Mouse (Mus musculus) C2C12 (cell line): ENCODE measurements around the gene Lamp1. TPM values are rescaled to one million over a fixed set of nuclear protein-coding genes. Genes with fewer than 3 reads are reported as not detected.

ENCODE experiments used
- H3K27me3 ChIP-seq: one replicate; pipeline ENCODE4 v1.6.1; 2011; ENCODE audit not compliant: control insufficient read depth, insufficient read depth, insufficient read length
- H3K36me3 ChIP-seq: one replicate; pipeline ENCODE4 v1.6.1; 2011; ENCODE audit not compliant: control insufficient read depth, insufficient read depth
- H3K4me3 ChIP-seq: one replicate; pipeline ENCODE4 v1.5.1; 2011; ENCODE audit warnings: mild to moderate bottlenecking, control low read depth; ENCODE audit not compliant: poor library complexity, insufficient read depth, severe bottlenecking
- H3K79me2 ChIP-seq: one replicate; pipeline ENCODE4 v1.6.1; 2011; ENCODE audit not compliant: control insufficient read depth, insufficient read depth
- H3K79me3 ChIP-seq: one replicate; pipeline ENCODE4 v1.6.1; 2011; ENCODE audit warnings: low read depth, control low read depth
- H3ac ChIP-seq: one replicate; pipeline ENCODE3; 2011; ENCODE audit warnings: low read depth; ENCODE audit not compliant: control insufficient read depth, insufficient read length
- CEBPB ChIP-seq: IDR thresholded peaks from one replicate; pipeline ENCODE4 v1.6.1; 2011; ENCODE audit warnings: low read depth, mild to moderate bottlenecking, control low read depth, moderate library complexity
- CTCF ChIP-seq: IDR thresholded peaks from one replicate; pipeline ENCODE4 v1.5.1; 2011; ENCODE audit not compliant: control insufficient read depth, insufficient read depth, insufficient read length
- FOSL1 ChIP-seq: IDR thresholded peaks from one replicate; pipeline ENCODE4 v1.8.0; 2011; ENCODE audit warnings: mild to moderate bottlenecking, low read length; ENCODE audit not compliant: poor library complexity, insufficient read depth, severe bottlenecking
- MAX ChIP-seq: IDR thresholded peaks from one replicate; pipeline ENCODE4 v1.6.1; 2011; ENCODE audit warnings: mild to moderate bottlenecking, control low read depth
- MYOD1 ChIP-seq: IDR thresholded peaks from one replicate; pipeline ENCODE4 v1.6.1; 2011; ENCODE audit warnings: low read depth; ENCODE audit not compliant: control insufficient read depth, insufficient read length
- MYOG ChIP-seq: IDR thresholded peaks from one replicate; pipeline ENCODE4 v1.6.1; 2011; ENCODE audit not compliant: control insufficient read depth, insufficient read length; ENCODE audit errors: extremely low read depth
- USF1 ChIP-seq: IDR thresholded peaks from one replicate; pipeline ENCODE4 v1.6.1; 2011; ENCODE audit warnings: low read depth, mild to moderate bottlenecking, control low read depth, moderate library complexity
- polyA plus RNA-seq: library from polyadenylated mRNA; unstranded; fragments of >200 nt; fragmentation: generic; extraction: Trizol; gene quantifications from one replicate; pipeline ENCODE4 v1.2.1, GENCODE M21; 2012; ENCODE audit warnings: missing spikeins

The Lamp1 gene
- polyA plus RNA-seq, 1 experiment: 352 TPM

DNA sequence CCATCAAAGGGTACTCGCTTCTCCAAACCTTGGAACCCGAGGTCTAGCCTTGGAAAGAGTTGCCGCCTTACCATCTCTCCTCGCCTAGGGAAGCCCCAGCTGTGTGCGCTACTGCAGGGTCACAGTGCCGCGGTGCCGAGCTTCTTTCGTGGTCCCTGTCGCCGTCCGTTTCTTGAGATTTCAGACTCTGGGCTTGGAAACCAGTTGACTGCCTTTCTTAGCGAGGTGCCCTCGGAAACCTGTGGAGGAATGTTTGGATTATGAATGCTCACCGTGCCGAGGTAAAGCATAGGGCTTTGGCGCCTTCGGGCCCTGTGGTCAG lies 42.0 kb downstream of the Lamp1 start:
- H3K36me3 ChIP-seq: no peaks in the 10 kb centered on the region
- H3ac ChIP-seq: no peak overlapping the region
- H3K4me3 ChIP-seq: no peak overlapping the region
- no peaks in the 10 kb centered on the region for H3K79me2 ChIP-seq
- TF ChIP-seq MYOG: no peak
- no peak for TF ChIP-seq CTCF
- no peak for TF ChIP-seq CEBPB
- no peak for TF ChIP-seq USF1
- TF ChIP-seq MAX: no peak
- TF ChIP-seq MYOD1: no peak
- no peak for TF ChIP-seq FOSL1
- no peaks in the 10 kb centered on the region for H3K27me3 ChIP-seq
- no peaks in the 10 kb centered on the region for H3K79me3 ChIP-seq

GRCm38 (mm10) chr8:13202041-13202440 lies 43.1 kb downstream of the Lamp1 start:
- Histone ChIP-seq H3K4me3 (no peak overlapping the region), H3K27me3 (no peaks in the 10 kb centered on the region), H3K36me3 (no peaks in the 10 kb centered on the region), H3K79me3 (no peaks in the 10 kb centered on the region), H3ac (no peak overlapping the region), H3K79me2 (no peaks in the 10 kb centered on the region)
- no peak for TF ChIP-seq CTCF
- no peak for TF ChIP-seq USF1
- TF ChIP-seq FOSL1: no peak
- TF ChIP-seq MAX: no peak
- no peak for TF ChIP-seq MYOD1
- no peak for TF ChIP-seq CEBPB
- no peak for TF ChIP-seq MYOG

DNA sequence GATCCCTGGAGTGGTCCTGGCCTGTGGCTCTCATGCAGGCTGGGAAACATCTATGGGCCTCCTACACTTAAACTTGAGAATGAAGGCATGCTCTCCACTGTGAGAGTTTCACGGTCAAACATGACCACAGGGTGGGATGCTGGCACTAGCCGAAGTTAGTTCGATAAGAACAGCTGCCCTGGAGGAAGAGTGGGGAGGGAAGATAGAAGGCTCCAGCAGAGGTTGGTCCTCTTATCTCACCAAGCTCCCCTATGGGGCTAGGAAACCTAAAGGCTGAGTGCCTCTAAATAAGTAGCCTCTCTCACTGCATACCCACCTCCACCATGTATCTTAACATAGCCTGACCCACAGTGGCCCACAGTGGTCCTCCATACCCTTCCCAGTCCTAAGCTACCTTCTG lies 43.8 kb downstream of the Lamp1 start:
- Histone ChIP-seq H3K4me3 (no peak overlapping the region), H3K79me3 (no peaks in the 10 kb centered on the region), H3K27me3 (no peaks in the 10 kb centered on the region), H3K36me3 (no peaks in the 10 kb centered on the region), H3ac (no peak overlapping the region), H3K79me2 (no peaks in the 10 kb centered on the region)
- TF ChIP-seq CTCF (no peak), USF1 (no peak), FOSL1 (no peak), MYOD1 (no peak), CEBPB (no peak), MYOG (no peak), MAX (no peak)

DNA sequence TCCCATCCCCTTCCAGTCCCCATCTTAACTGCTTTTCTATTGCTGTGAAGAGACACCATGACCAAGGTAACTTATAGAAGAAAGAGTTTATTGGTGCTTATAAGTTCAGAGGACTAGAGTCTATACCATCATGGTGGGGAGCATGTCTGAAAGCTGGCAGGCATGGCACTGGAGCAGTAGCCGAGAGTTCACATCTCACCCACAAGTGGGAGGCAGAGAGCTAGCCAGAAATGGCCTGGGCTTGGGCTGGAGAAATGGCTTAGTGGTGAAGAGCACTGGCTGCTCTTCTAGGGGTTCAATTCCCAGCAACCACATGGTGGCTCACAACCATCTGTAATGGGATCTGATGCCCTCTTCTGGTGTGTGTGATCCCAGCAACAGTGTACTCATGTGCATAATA lies 44.5 kb downstream of the Lamp1 start:
- Histone ChIP-seq H3ac (no peak overlapping the region), H3K4me3 (no peak overlapping the region), H3K27me3 (no peaks in the 10 kb centered on the region), H3K36me3 (no peaks in the 10 kb centered on the region), H3K79me2 (no peaks in the 10 kb centered on the region), H3K79me3 (no peaks in the 10 kb centered on the region)
- TF ChIP-seq MYOG (no peak), MYOD1 (no peak), MAX (no peak), CEBPB (no peak), USF1 (no peak), CTCF (no peak), FOSL1 (no peak)

DNA sequence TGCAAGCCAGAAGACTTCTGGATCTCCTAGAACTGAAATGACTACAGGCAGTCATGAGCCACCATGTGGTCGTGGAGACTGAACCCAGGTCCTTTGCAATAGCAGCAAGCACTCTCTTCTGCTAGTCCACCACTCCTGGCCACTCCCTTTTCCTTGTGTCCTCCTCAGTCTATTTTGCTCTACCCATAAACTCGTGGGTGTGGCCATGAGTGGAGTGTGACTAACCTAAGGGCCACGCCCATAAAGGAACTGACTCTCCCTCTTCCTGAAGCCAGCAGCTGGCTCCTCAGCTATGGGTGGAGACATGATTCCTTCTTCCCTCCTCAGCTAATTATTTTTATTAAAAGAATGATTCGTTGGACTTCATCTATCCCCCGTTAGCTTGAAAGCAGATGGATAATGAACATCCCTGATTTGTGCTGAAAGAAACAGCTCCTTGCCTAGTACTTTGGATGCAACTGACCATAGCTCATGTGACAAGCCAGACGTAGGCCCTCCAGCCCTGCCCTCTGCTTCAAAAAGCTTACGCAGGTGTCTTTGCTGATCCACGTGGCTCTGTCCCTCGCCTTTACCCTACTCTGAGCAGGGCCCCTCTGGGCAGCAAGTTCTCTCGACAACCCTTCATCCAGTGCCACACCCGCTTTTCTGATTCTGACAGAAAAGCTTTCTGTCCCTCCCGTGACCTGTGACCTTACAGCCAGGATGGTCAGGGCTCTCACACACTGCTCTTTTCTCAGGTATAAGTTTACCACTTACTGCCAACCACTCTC lies 45.6 kb downstream of the Lamp1 start:
- Histone ChIP-seq H3K4me3 (no peak overlapping the region), H3ac (no peak overlapping the region), H3K79me2 (no peaks in the 10 kb centered on the region), H3K79me3 (no peaks in the 10 kb centered on the region), H3K27me3 (no peaks in the 10 kb centered on the region), H3K36me3 (no peaks in the 10 kb centered on the region)
- TF ChIP-seq MYOD1 (no peak), USF1 (no peak), CTCF (no peak), CEBPB (no peak), MAX (no peak), MYOG (no peak), FOSL1 (no peak)

DNA sequence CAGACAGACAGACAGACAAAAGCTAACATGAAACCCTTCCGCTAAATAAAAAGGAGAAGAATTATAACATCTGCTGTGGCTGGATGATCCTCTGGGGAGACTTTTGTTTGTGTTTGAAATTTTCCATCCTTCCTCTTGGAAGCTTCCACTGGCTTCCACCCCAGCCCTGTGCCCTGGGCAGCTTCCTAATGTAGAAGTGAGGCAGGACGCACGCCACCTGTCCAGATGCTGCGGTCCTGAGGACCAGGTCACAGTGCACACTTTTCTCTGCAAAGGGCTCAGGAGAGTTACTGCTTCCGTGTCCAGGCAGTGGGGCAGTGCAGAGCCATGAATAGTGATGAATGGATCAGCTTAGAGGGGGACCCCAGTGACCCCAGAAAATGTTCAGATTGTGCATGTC lies 46.4 kb downstream of the Lamp1 start:
- no peaks in the 10 kb centered on the region for H3K36me3 ChIP-seq

More for the DNA sequence above, 46.4 kb downstream of the Lamp1 start:
- Histone ChIP-seq H3ac (no peak overlapping the region), H3K79me2 (no peaks in the 10 kb centered on the region), H3K27me3 (no peaks in the 10 kb centered on the region), H3K79me3 (no peaks in the 10 kb centered on the region), H3K4me3 (no peak overlapping the region)
- TF ChIP-seq CEBPB: no peak
- no peak for TF ChIP-seq FOSL1
- TF ChIP-seq MYOG: no peak
- no peak for TF ChIP-seq MAX
- no peak for TF ChIP-seq USF1
- TF ChIP-seq MYOD1: no peak
- TF ChIP-seq CTCF: no peak
